Mouse (Mus musculus) CH12.LX (cell line): ENCODE measurements around the gene Pigu. TPM values are rescaled to one million over a fixed set of nuclear protein-coding genes. Genes with fewer than 3 reads are reported as not detected.

ENCODE experiments used
- DNase-seq: peaks from one replicate; pipeline ENCODE4 v3.0.0-alpha.2; 2013; ENCODE audit errors: extremely low read depth
- H3K27ac ChIP-seq: 2 replicates; pipeline ENCODE4 v1.5.1; 2012; ENCODE audit warnings: low read depth, mild to moderate bottlenecking, control low read depth, moderate library complexity; ENCODE audit not compliant: insufficient read depth
- H3K27me3 ChIP-seq: replicated peaks from 2 replicates; pipeline ENCODE3; 2012; ENCODE audit warnings: inconsistent platforms
- H3K36me3 ChIP-seq, 2 experiments: replicated peaks in 1 of 2; 2 replicates each; pipeline versions ENCODE3 to v1.6.1; 2012; ENCODE audit warnings: inconsistent platforms in 1 of 2, low read length in 1 of 2, mild to moderate bottlenecking in 1 of 2, mixed read lengths in 1 of 2, moderate library complexity in 1 of 2; ENCODE audit not compliant: control insufficient read depth in 1 of 2, insufficient read depth in 1 of 2
- H3K4me1 ChIP-seq, 2 experiments: 2 replicates each; pipeline ENCODE4 v1.6.1; 2012; ENCODE audit warnings: inconsistent platforms in 1 of 2, moderate library complexity in 1 of 2; ENCODE audit not compliant: insufficient read depth in 2 of 2, control insufficient read depth in 1 of 2
- H3K4me2 ChIP-seq: 2 replicates; pipeline ENCODE4 v1.6.1; 2012; ENCODE audit warnings: low read depth, mild to moderate bottlenecking, control low read depth; ENCODE audit not compliant: poor library complexity, insufficient read depth, severe bottlenecking
- H3K4me3 ChIP-seq, 3 experiments: fragments of 150-350 bp in 1 of 3; sonication (generic) in 1 of 3; replicated peaks in 1 of 3; 2 replicates each; pipeline versions ENCODE3 to v1.5.1; 2011 to 2012; ENCODE audit warnings: low read depth in 2 of 3, low read length in 2 of 3, mild to moderate bottlenecking in 2 of 3, moderate library complexity in 2 of 3, control low read depth in 1 of 3, improper control_type of control experiment in 1 of 3, inconsistent platforms in 1 of 3, mixed read lengths in 1 of 3; ENCODE audit not compliant: poor library complexity in 1 of 3
- H3K79me2 ChIP-seq: replicated peaks from 2 replicates; pipeline ENCODE4 v1.6.1; 2012; ENCODE audit warnings: mild to moderate bottlenecking, moderate library complexity; ENCODE audit not compliant: control insufficient read depth, poor library complexity, insufficient read depth, severe bottlenecking; ENCODE audit errors: extremely low read depth
- H3K9ac ChIP-seq: 2 replicates; pipeline ENCODE4 v1.6.1; 2012; ENCODE audit warnings: low read depth, mild to moderate bottlenecking, control low read depth, moderate library complexity; ENCODE audit not compliant: insufficient read depth
- H3K9me3 ChIP-seq: replicated peaks from 2 replicates; pipeline ENCODE3; 2012; ENCODE audit warnings: low read length, inconsistent platforms, mixed read lengths
- CHD1 ChIP-seq: IDR thresholded peaks from 2 replicates; pipeline ENCODE4 v1.6.1; 2012; ENCODE audit warnings: low read depth, low read length, improper control_type of control experiment, inconsistent platforms
- CHD2 ChIP-seq: IDR thresholded peaks from 2 replicates; pipeline ENCODE4 v1.6.1; 2011; ENCODE audit warnings: low read length, improper control_type of control experiment
- CTCF ChIP-seq, 2 experiments: IDR thresholded peaks in 1 of 2; conservative IDR thresholded peaks in 1 of 2; 2 replicates each; pipeline ENCODE4 v1.5.1; 2011 to 2012; ENCODE audit warnings: low read depth in 2 of 2, low read length in 2 of 2, improper control_type of control experiment in 1 of 2, inconsistent platforms in 1 of 2, mild to moderate bottlenecking in 1 of 2, moderate library complexity in 1 of 2
- E2F4 ChIP-seq: IDR thresholded peaks from 2 replicates; pipeline ENCODE4 v1.6.1; 2011; ENCODE audit warnings: low read depth, low read length, improper control_type of control experiment; ENCODE audit not compliant: insufficient replicate concordance
- ELF1 ChIP-seq: IDR thresholded peaks from 2 replicates; pipeline ENCODE4 v1.6.1; 2014; ENCODE audit warnings: low read depth, mild to moderate bottlenecking, inconsistent platforms, low read length, improper control_type of control experiment
- ETS1 ChIP-seq: conservative IDR thresholded peaks from 2 replicates; pipeline ENCODE4 v1.6.1; 2012; ENCODE audit warnings: low read depth, mild to moderate bottlenecking, inconsistent platforms, low read length, improper control_type of control experiment, moderate library complexity
- HCFC1 ChIP-seq: IDR thresholded peaks from 2 replicates; pipeline ENCODE4 v1.6.1; 2012; ENCODE audit warnings: low read depth, mild to moderate bottlenecking, inconsistent platforms, low read length, improper control_type of control experiment
- IRF4 ChIP-seq: IDR thresholded peaks from 2 replicates; pipeline ENCODE4 v1.6.1; 2014; ENCODE audit warnings: low read depth, mild to moderate bottlenecking, inconsistent platforms, low read length, improper control_type of control experiment
- KAT2A ChIP-seq: IDR thresholded peaks from 2 replicates; pipeline ENCODE4 v1.6.1; 2012; ENCODE audit warnings: low read length, improper control_type of control experiment, inconsistent platforms; ENCODE audit not compliant: insufficient replicate concordance
- MAFK ChIP-seq: IDR thresholded peaks from 2 replicates; pipeline ENCODE4 v1.6.1; 2011; ENCODE audit warnings: low read length, improper control_type of control experiment; ENCODE audit not compliant: insufficient replicate concordance
- MEF2A ChIP-seq: IDR thresholded peaks from 2 replicates; pipeline ENCODE4 v1.6.1; 2014; ENCODE audit warnings: low read depth, mild to moderate bottlenecking, inconsistent platforms, low read length, improper control_type of control experiment, borderline replicate concordance
- NRF1 ChIP-seq: IDR thresholded peaks from 2 replicates; pipeline ENCODE4 v1.6.1; 2014; ENCODE audit warnings: low read depth, mild to moderate bottlenecking, inconsistent platforms, low read length, improper control_type of control experiment, moderate library complexity
- RAD21 ChIP-seq: IDR thresholded peaks from 2 replicates; pipeline ENCODE4 v1.6.1; 2011; ENCODE audit warnings: low read depth, mild to moderate bottlenecking, low read length, improper control_type of control experiment, moderate library complexity
- SMC3 ChIP-seq: IDR thresholded peaks from 2 replicates; pipeline ENCODE4 v1.6.1; 2011; ENCODE audit warnings: low read depth, low read length, improper control_type of control experiment
- TCF12 ChIP-seq: IDR thresholded peaks from 2 replicates; pipeline ENCODE4 v1.6.1; 2014; ENCODE audit warnings: low read depth, mild to moderate bottlenecking, inconsistent platforms, low read length, improper control_type of control experiment
- USF1 ChIP-seq: IDR thresholded peaks from 2 replicates; pipeline ENCODE4 v1.6.1; 2014; ENCODE audit warnings: low read depth, mild to moderate bottlenecking, inconsistent platforms, low read length, improper control_type of control experiment
- USF2 ChIP-seq: conservative IDR thresholded peaks from 2 replicates; pipeline ENCODE4 v1.6.1; 2011; ENCODE audit warnings: low read depth, low read length, improper control_type of control experiment
- ZC3H11A ChIP-seq: IDR thresholded peaks from 2 replicates; pipeline ENCODE4 v1.6.1; 2012; ENCODE audit warnings: low read depth, mild to moderate bottlenecking, inconsistent platforms, low read length, improper control_type of control experiment
- ZKSCAN1 ChIP-seq: IDR thresholded peaks from 2 replicates; pipeline ENCODE4 v1.6.1; 2012; ENCODE audit warnings: low read depth, inconsistent platforms, low read length, improper control_type of control experiment, borderline replicate concordance
- ZMIZ1 ChIP-seq: IDR thresholded peaks from 2 replicates; pipeline ENCODE4 v1.6.1; 2012; ENCODE audit warnings: low read depth, mild to moderate bottlenecking, inconsistent platforms, low read length, improper control_type of control experiment
- dilution Hi-C: fragments of 300-500 bp; cut with MboI; formaldehyde crosslinking; loops from 2 replicates; pipeline ENCODE4 v1.14.3; 2020; ENCODE audit warnings: low sequenced_read_pairs; ENCODE audit not compliant: extremely low pct_unique_long_range_greater_than_20kb, extremely low pct_ligation_motif_present
- in situ Hi-C: fragments of 300-500 bp; cut with MboI; formaldehyde crosslinking; loops from 3 replicates; pipeline ENCODE4 v1.14.3; 2019; ENCODE audit warnings: low sequenced_read_pairs, low pct_ligation_motif_present, low pct_unique_long_range_greater_than_20kb, mixed read lengths
- polyA plus RNA-seq: library from polyadenylated mRNA; unstranded; fragments of >175 nt; gene quantifications from 2 replicates; pipeline ENCODE4 v1.2.1, GENCODE M21; 2012; ENCODE audit warnings: low read depth; ENCODE audit not compliant: insufficient read length
- total RNA-seq, 2 experiments: library from RNA; depleted of rRNA; stranded (reverse); fragments of 300-350 nt in 1 of 2; fragments of >200 nt in 1 of 2; gene quantifications; 2 replicates each; pipeline ENCODE4 v1.2.3; 2012 to 2014

Gene Pigu
- total and polyA plus RNA-seq, 3 experiments = 29.0 to 57.3 (median 39.1) TPM

DNA sequence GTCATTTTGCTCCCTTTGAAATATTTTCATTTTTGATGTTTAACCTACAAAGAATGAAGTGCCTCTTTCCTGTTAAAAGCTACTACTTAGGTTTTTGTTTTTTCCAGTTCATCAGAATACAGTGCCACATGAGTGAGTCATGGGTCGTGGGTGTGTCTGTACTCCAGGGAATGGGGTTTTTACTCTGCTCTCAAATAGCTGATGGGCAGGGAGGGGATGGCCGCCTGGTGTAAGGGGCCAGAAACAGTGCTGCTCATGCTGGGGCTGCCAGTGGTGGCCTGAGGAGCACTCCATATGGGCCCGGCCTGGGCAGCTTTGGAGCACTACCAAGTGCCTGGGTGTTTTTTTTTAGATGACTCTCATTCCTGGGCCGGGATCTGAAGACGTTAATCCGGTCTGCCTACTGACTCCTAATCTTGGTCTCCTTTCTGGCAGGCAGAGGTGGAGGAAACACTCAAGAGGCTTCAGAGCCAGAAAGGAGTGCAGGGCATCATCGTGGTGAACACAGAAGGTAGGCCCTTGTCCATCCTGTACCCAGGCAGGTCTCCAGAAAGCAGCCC, 114.9 kb downstream of the Pigu start:
- Histone ChIP-seq H3K27me3 (no peaks in the 10 kb centered on the region), H3K27ac (peak overlapping the region; percentile 55; the same call in 1 of the 2 replicates), H3K9me3 (no peaks in the 10 kb centered on the region), H3K36me3 (peaks cover 37 to 61% of the 10 kb centered on the region in 2 experiments), H3K9ac (no peak overlapping the region), H3K4me3 (peak overlapping the region in 1 of 3 experiments; percentile 60), H3K4me1 (peaks cover 17 to 42% of the 10 kb centered on the region in 2 experiments), H3K4me2 (no peak overlapping the region), H3K79me2 (peaks cover 22% of the 10 kb centered on the region)
- DNase-seq = peak; percentile 23
- TF ChIP-seq ZKSCAN1 (no peak), NRF1 (no peak), USF2 (no peak), KAT2A (no peak), MEF2A (no peak), ZC3H11A (no peak), CTCF (conservative IDR thresholded peaks at IDR 0.05 in 1 of 2, IDR thresholded peaks at IDR 0.05 in 1 of 2; ENCODE audit: low read depth in 2 of 2, low read length in 2 of 2) (no peak), TCF12 (no peak), ETS1 (no peak; the same call in 1 of the 2 replicates), CHD2 (no peak)
- in situ Hi-C loops (no loop called here), dilution Hi-C loops (no loop called here)

- Histone ChIP-seq H3K4me2 (no peak overlapping the region), H3K79me2 (peaks cover 29% of the 10 kb centered on the region), H3K9ac (no peak overlapping the region), H3K4me3 (no peak overlapping the region), H3K27me3 (no peaks in the 10 kb centered on the region), H3K27ac (no peak overlapping the region), H3K36me3 (peaks cover 25 to 49% of the 10 kb centered on the region in 2 experiments), H3K9me3 (no peaks in the 10 kb centered on the region), H3K4me1 (peaks cover 17 to 44% of the 10 kb centered on the region in 2 experiments)
- dilution Hi-C loops = no loop called here
- peak; percentile 47 for DNase-seq
- in situ Hi-C loops = no loop called here
- TF ChIP-seq NRF1 (no peak), KAT2A (no peak), E2F4 (no peak), RAD21 (peak; percentile 57), SMC3 (peak; percentile 24), USF1 (no peak), ZMIZ1 (no peak), USF2 (no peak), ELF1 (peak; percentile 53), IRF4 (no peak), CHD2 (no peak), CTCF (conservative IDR thresholded peaks at IDR 0.05 in 1 of 2, IDR thresholded peaks at IDR 0.05 in 1 of 2; ENCODE audit: low read depth in 2 of 2, low read length in 2 of 2) (peak in 1 of 2 experiments; percentile 59; a peak in 2 of 4 replicates), HCFC1 (no peak), CHD1 (no peak), TCF12 (no peak), MAFK (no peak)
Measured at GRCm38 (mm10) chr2:155240915-155241314, 116.3 kb downstream of the Pigu start.
